Mouse (Mus musculus) E14TG2a.4 (cell line): ENCODE measurements around the gene Ctnna3.

Source experiments
- CTCF ChIP-seq: conservative IDR thresholded peaks from 2 replicates; pipeline ENCODE4 v1.5.1; 2014; ENCODE audit warnings: low read length
- POU5F1 ChIP-seq: IDR thresholded peaks from 2 replicates; pipeline ENCODE4 v1.6.1; 2014; ENCODE audit warnings: low read length, borderline replicate concordance

GRCm38 (mm10) chr10:64736616-64737015 is 1306.7 kb downstream of the Ctnna3 start:
- no peak for TF ChIP-seq CTCF
- no peak for TF ChIP-seq POU5F1
